Mouse (Mus musculus): ENCODE measurements around the gene Galr2.
A peak's percentile ranks its signal among the peaks of the same experiment; 100 is the strongest.

Gene Galr2

DNA sequence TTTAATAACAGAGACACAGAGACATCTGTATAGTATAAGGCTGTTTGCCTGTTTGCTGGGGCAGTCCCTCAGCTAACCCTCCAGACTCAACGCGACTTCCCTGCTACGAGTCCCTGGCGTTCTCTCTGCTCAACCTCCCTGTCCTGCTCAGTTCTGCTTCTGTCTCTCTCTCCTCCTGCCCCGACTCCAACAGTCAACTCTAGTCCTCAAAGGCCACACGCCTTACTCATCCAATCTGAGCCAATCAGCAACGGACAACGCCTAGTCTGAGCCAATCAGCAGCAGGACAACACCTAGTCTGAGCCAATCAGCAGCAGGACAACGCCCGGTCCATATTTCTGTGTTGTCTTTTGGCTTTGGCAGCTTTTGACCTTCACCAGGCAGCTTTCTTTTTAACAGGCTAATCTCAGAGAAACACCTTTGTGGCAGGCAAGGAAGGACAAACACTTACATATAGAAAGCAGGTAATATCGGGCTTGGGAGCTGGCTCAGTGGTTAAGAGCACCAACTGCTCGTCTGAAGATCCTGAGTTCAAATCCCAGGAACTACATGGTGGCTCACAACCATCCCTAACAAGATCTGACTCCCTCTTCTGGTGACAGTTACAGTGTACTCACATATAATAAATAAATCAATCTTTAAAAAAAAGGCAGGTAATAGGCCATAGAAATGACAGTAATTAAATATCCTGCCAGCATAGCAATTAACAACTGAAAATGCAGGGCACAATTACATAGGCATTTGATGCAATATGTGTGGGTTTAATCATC, 27.2 kb downstream of the Galr2 start:
- no peak for DNase-seq

DNA sequence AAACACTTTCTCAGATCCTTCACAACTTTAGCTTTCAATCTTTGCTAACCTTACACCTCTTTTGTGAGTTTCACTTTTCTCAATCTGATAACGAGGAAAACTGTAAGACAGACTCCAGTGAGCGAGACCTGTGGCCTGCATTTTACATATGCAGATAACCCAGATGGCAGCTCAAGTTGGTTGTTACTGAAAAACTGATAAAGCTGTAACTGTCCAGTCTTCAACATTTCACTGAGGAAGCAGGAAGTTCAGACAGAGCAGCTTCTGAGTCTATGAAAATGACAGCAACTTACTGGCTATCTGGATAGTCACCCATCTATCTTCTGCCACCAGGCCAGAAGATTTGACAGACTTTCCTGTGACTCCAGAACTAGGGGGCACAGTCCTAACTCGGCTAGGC, 28.9 kb downstream of the Galr2 start:
- no peak for DNase-seq

DNA sequence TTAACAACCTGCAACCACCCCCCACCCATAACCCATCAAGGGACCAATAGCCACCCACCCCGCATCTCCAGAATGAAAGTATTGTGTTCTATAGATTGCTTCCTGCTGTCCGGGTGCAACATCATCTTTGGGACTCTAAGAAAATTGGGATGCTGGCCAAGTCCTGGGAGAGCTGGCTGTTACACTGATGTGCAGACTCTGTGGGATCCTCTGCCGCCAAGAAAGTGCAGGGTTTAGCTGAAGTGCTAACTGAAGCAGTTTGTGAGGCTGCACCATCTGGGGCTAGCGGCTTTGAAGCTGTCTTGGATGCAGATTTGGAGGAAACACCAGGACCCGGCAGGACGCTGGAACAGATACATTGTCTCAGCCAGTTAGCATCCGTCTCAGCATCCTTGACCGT, 30.4 kb downstream of the Galr2 start:
- no peak for DNase-seq

DNA sequence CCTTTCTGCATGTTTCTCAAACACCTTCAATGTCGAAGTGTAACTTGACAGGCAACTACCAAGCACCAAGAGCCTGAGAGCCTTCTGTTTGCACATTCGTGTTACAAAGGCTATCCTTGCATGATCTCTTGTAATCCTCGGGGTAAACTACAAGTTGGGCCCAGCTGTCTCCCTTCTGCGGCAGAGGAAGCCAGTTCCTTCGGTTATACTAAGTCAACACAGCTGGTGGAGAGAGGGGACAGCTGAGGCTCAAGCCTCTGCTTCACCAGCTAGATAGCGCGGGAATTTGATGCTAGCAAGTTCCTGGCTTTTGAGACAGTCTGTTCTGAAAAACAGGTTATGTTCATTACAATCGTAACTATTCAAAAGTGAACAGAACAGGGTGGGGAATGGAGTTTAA, 31.6 kb downstream of the Galr2 start:
- peak; percentile 46 for DNase-seq

DNA sequence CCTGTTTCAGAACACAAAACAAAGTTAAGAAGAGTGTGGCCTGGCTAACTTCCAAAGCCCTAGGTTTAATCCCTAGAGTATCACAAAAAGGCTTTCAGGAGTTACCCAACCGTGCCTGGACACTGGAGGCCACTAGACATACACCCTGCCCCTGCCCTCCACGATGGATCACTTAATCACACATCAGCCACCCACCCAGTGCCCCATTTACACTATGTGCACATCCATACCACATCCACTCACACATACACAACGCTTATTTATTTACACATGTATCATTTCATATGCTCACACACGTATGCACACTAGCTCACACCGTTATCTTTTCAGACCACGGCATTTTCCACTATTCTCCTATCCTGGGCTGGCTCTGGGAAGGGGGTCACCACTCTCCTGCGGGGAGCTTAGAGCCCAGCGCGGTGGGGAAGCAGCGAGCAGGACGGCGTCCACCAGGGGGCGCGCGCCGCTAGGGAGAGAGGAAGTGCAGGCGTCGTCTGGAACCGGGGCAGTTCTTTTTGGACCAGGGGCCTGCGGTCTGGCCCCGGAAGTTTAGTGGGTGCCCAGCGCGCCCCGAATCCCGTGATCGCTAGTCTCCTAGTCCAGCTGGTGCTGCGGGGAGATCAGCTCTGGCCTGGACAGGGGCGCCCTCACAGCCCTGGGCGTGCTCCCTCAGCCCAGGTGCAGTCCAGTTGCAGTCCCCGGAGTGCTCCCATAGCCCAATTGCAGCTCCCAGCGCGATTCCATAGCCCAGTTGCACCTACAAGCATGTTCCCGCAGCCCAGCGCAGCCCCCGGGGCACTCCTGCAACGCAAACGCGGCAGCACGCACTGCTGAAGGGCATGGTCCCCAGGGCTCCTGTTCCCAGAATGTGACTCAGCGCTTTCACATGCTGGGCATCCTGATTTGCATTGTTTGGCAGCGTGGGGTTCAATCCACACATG, 38.2 kb downstream of the Galr2 start:
- DNase-seq, result peak; percentile 86

DNA sequence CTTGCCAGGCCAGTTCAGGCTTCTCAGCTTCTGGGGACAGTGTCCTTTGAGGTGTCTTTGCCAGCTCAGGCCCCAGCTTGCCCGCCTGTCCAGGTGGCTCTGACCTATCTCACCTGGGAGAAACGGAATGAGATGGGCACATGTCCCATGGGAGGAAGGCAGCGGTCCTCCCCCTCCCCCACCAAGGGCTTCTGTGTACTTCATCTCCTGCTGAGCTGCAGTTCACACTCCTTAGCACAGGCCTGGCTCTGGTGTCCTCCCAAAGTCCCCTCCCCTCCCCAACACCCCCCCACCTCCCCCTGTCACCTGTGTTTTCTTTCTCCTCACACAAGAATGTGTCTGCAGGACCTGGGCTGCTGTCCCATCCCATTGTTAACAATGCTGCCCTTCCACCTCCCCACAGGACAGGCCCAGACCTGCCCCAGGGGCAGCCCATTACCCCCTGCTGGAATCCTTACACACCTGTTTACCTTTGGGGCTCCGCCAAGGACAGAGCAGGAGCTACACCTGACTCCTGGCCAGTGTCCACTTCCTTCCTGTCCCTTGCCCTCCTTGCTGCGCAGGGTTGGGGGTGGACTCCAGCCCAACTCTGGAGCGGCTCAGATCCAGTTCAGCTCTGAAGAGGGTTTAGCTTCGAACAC, 46.3 kb downstream of the Galr2 start:
- DNase-seq, result no peak

DNA sequence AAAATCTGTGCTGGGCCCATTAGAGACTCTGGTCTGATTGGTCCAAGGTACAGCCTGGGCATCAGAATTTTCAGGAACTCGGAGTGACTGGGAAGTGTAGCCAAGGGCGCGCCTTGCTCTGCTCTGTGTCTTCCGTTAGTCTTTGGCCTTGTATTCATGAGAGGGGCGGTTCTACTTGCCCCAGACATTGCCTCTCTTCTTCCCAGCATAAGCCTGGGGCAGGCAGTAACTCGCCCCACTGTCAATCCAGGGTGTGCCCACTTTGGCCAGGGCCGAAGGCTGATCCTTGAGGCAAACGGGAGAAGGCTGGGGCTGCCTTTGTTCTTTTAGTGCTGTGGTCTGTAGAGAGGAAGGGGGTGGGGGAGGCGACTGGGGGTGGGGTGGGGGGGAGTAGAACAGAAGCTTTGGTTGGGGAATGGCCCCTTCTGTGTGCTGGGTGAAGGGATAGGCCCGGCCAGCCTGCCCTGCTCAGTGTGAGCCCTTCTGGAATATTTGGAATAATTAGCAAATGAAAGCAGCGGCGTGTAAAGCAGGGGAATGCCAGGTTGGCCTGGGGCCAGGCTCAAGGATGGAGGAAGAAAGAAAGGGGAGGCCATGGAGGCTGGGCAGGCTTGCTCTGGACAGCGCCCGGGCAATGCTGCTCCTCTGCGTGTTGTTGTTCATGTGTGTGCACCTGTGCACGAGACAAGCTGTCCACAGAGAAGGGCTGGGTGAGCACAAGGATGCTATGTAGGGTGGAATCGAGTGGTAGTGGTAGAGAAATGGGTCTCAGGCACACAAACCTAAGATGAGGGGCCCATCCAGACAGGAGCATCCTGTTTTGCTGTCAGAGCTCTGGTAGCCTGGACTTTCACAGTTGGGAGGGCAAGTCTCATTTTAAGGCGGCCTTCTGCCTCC, 48.8 kb downstream of the Galr2 start:
- DNase-seq, result peak; percentile 86

DNA sequence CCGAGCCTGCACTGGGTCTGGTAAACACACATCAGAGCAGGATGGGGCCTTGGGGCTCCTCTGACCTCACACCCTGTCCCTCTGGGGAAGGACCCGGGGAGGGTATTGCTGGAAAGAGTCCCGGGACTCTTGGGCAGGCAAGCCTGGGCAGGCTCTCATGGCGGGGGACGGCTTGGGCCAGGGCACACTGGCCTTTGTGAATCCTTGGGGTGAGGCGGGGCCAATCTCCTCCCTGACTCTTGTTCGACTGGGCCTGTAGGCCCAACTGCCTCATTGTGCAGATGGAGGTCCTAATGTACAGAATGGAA, 49.4 kb downstream of the Galr2 start:
- DNase-seq, result no peak

DNA sequence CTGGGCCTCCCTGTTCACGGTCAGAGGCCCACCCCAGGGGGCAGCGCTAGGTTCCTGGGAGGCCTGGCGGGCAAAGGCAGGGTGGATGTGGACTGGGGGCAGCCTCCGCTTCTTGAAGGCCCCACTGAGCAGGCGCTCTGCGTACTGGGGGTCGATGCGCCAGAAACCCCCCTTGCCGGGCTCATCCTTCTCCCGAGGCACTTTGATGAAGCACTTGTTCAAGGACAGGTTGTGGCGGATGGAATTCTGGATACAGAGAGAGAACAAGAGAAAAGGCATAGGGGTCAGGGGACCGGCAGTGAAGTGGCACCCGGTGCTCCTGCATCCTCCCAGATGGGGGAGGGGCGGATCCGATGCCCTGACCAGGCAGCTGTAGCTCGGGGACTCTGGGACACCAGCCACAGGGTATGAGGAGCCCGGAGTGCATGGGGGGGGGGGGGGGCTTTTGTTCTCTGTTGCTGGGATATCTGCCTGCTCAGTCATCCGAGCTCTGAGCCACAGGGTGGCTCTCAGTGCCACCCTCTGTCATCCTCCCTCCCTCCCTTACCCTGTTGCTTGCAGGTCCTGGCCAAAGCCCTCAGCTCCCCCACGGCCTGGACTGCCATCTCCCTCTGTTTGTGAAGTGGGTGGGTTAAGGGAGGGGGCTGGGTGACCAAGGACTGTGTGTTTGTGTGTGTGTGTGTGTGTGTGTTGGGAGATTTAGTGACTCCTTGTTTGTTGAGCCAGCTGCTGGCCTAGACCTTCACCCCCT, 51.7 kb downstream of the Galr2 start:
- DNase-seq, result peak; percentile 93

DNA sequence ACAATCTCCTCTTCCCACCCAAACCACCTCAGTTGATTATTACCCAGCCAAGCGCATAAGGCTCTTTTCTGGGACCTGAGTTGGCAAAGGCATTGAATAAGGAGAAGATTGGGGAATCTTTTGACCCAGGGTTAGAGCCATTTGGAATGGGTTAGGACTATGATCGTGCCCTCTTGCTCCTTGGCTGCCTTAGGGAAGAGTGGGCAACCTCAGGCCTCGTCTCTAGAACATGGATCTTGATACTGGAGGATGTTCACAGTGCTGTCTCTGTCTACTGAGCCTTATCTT, 52.2 kb downstream of the Galr2 start:
- no peak for DNase-seq
